Mouse (Mus musculus) heart, adult 11 months (tissue): Measurements from ENCODE around the gene Dnajc21.

Source experiments
- DNase-seq: peaks from one replicate; pipeline ENCODE4 v3.0.0; 2022

Gene Dnajc21

DNA sequence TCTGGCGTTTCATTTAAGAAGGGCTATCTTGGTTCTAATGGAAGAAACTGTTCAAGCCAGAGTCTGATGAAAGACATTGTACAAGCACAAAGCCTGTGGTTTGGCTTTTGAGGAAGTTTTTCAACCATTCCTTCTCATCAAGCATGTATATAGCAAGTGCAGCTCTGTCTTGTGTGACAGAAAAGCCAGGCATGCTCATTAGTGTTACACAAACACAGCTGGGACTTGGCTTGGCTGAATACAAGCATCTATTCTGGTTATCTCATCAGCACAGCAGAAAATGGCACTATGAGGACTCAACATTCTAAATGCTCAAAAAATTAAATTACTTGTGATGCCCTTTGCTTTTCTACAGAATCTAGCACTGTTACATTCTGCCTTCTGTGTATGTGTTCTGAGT, 33.4 kb downstream of the Dnajc21 start:
- no peak for DNase-seq

GRCm38 (mm10) chr15:10426545-10427266, 43.6 kb downstream of the Dnajc21 start:
- no peak for DNase-seq

- DNase-seq: no peak
Measured at GRCm38 (mm10) chr15:10426124-10426523, 44.2 kb downstream of the Dnajc21 start.

DNA sequence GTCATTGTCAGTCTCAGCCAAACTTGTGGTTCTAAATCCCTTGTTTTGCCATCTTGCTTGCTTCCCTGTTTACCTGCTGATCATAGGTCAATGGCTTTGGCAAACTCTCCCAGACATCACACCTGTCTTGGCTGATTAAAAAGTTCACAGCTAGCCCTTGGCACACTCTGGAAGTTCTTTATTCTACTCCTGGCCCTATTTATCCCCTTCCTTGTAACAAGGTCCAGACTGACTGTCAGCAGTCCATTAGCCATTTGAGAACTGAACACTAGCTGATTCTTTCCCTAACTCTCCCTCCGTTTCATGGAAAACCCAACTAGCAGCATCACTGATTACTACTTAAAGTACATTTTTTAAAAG, 48.6 kb downstream of the Dnajc21 start:
- no peak for DNase-seq

DNA sequence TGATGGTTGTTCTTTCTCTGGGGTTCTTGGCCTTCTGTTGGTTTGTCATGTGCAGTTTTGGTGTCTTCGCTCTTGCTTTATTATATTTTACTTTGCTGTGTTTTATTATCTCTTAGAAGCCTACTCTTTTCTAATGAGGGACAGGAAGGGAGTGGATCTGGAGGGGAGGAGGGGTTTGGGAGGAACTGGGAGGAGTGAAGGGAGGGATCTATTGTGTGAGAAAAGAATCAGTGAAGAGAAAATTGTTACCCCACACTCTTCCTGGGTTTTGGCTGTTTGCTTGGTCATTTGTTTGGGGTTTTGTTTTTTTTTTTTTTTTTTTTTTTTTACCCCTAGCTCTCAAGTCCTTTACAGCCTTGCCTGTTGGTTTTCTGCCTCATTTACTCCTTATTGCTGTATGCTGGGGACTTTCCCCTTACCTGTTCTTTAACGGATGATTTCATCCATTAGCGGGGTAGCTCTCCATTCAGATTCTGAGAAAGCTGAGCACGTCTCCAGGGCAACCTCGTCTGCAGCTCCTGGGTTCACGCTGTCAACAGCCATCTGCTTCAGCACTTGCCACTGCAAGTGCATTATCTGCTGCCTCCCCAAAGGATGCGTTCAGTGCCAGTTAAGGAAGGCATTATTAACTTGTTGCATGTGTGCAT, 49.1 kb downstream of the Dnajc21 start:
- no peak for DNase-seq

- DNase-seq: no peak
Measured at GRCm38 (mm10) chr15:10413656-10414055, 56.7 kb downstream of the Dnajc21 start.

GRCm38 (mm10) chr15:10410881-10411280, 59.4 kb downstream of the Dnajc21 start:
- no peak for DNase-seq

GRCm38 (mm10) chr15:10409842-10410241, 60.5 kb downstream of the Dnajc21 start:
- no peak for DNase-seq

DNA sequence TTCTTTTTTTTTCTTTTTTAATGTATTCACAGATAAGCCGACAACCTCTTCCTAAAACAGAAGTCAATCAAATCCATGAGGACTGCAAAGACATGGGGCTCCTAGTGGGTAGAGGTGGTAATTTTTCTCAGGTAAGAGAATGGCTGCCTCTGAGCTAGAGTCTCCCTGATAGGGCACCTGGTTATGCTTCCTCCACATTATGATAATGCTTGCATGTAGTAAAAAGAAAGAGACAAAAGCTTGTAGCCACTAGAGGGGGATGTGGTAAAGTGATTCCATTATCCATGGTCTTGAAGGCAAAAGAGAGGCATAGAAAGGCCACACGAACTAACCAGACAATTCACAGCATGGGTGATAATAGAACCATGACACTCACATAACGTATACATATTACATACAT, 69.9 kb downstream of the Dnajc21 start:
- no peak for DNase-seq

- DNase-seq: no peak
Measured at GRCm38 (mm10) chr15:10399795-10400194, 70.5 kb downstream of the Dnajc21 start.
